Mouse (Mus musculus) fat pad, adult 2 months (tissue): ENCODE measurements around the gene Snap29.
A peak's percentile ranks its signal among the peaks of the same experiment; 100 is the strongest.

ENCODE experiments used
- DNase-seq: peaks from one replicate; pipeline ENCODE4 v3.0.0-alpha.2; 2011; ENCODE audit warnings: low read depth, low spot score; ENCODE audit errors: extremely low read depth

Gene Snap29

DNA sequence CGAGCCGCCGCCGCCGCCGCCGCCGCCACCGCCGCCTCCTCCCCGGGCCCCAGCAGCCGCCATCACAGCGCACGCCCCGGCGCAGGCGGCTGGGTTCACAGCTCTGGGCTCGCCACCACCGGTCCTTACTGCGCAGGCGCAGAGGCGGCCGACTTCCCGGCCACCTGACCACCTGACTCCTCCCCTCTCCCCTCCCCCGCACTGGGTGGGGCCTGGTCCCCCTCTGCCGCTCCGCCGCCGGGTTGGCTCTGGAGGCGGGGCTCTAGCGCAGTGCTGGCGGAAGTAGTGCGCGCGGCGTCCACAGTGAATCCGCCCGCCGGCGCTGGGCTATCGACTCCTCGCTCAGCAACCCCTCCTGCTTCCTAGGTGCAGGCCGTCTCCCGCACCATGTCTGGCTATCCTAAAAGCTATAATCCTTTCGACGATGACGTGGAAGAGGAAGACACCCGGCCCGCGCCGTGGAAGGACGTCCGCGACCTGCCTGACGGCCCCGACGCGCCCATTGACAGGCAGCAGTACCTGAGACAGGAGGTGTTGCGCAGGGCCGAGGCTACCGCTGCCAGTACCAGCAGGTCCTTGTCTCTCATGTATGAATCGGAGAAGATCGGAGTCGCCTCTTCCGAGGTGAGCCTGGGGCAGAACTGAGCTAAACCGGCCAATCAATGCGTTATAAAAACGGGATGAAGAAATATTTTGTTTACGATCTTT, at the start of gene Snap29, which contains the start of gene Pi4ka:
TSS of gene Snap29 (plus strand) at position 251 of the 708 bp plus-strand sequence.
TSS of gene Pi4ka (minus strand) at position 579 of the 708 bp plus-strand sequence.
- DNase-seq, result peak; percentile 42

DNA sequence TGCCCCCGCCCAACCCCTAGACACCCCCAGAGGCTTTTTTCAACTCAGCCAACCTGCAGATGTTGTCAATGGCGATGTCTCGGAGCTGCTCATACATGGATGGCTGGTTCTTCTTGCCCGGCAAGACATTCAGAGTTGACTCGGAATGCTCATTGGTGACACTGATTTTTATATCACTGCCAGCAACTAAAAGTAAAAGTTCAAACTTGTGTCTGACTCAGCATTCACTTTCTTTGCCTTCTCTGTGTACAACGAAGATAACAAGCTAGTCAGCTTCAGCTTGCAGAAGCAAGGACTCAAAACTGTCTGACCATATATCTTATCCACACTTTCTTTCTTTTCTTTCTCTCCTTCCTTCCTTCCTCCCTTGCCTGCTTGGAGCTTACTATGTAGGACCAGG, 49.8 kb upstream of the Snap29 start:
- DNase-seq, result no peak

DNA sequence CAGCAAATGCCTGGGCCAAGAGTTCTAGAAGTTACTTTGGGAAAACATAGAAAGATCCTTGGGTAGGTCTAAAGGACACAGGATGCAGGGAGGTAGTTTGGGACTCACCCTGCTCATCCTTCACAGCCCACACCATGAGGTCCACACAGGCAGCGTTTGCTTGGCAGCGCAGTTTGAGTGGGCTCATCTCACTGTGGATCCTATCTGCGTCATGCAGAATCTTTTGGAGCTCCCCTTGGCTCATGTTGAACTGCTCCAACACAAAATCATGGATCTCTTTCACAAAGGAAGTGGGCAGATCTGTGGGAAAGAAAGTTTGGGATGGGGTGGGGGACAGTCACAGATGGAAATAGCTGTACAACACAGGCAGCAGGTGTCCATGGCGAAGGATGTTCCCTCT, 47.0 kb upstream of the Snap29 start:
- no peak for DNase-seq

DNA sequence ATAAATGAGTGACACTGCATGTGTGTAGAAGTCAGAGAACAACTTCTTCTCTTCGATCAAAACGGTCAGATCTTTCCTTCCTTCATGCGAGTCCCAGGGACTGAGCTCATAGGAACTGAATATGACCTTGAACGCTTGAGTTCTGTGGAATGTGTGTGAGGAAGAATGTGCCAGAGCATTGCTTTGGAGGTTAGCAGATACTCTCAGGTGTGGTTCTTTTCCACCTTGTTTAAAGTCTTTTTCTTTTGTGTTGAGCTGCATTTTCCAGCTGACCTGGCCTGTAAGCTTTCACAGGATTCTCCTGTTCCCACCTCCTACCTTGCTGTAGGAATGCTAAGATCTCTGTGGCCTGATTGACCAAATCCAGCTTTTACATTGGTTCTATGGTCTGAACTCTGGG, 23.5 kb upstream of the Snap29 start:
- no peak for DNase-seq

DNA sequence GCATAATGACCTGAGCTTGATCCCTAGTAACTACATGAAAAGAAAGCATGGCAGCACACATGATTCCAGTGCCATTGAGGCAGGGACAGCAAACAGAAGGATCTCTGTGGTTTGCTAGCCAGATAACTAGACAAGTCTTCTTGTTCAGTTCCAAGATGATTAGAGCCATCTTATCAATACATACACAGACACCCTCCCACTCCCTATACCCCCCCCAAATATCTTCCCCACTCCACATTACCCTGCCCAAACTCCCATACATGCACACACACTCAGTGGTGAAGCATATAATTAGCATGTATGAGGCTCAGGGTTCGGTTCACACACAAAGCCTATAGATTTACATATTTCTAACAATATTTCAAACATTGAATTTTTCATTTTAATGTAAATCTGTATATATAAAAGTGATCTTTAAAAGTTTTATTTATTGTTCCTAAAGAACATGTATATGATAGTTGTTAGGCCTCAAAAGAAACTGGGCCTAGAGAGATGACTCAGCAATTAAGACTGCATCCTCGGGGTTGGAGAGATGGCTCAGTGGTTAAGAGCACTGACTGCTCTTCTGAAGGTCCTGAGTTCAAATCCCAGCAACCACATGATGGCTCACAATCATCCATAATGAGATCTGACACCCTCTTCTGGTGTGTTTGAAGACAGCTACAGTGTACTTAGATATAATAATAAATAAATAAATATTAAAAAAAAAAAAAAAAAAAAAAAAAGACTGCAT, 22.0 kb upstream of the Snap29 start:
- no peak for DNase-seq

GRCm38 (mm10) chr16:17392784-17393183, 13.0 kb upstream of the Snap29 start:
- DNase-seq, result no peak

- no peak for DNase-seq
Measured at GRCm38 (mm10) chr16:17402855-17403254, 2.9 kb upstream of the Snap29 start.

DNA sequence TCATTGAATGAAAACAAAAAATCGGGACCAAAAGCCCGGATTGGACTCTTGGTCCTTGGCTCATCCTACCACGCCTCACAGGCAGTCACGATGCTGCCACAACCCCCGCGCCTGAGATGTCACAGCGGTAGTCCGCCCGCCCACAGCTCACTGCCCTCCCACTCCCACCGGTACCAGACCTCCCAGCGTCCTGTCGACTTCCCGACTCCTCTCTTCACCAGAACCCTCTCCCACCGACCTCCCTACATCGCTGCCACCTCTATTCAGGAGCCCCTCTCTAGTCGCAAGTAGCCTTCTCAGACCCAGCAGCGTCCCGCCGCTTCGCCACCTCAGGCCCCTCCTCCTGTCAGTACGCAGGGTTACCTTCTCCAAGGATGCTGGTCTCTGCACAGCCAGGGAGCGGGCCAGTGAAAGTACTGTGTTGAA, 502 bp upstream of the Snap29 start:
- no peak for DNase-seq

GRCm38 (mm10) chr16:17406512-17407231, 886 bp downstream of the Snap29 start:
- DNase-seq, result no peak

DNA sequence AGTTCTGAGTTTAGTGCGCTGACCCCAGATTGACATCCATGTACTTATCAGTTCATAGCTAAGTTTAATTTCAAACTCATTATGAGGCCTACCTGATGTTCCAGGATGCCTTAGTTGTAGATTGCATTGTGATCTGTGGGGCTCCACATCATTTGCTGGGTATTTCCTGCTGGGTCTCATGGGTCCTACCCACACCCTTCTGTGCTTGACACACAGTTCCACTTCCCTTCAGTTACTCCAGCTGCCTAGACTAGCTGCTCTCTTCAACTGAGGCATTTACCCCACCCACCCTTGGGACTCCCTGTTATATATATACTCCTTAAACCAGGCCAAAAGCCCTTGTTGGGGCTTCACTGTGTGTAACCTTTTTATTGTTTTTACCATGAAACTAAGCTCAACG, 3.3 kb downstream of the Snap29 start:
- no peak for DNase-seq

GRCm38 (mm10) chr16:17410209-17410608, 4.4 kb downstream of the Snap29 start:
- DNase-seq, result no peak

DNA sequence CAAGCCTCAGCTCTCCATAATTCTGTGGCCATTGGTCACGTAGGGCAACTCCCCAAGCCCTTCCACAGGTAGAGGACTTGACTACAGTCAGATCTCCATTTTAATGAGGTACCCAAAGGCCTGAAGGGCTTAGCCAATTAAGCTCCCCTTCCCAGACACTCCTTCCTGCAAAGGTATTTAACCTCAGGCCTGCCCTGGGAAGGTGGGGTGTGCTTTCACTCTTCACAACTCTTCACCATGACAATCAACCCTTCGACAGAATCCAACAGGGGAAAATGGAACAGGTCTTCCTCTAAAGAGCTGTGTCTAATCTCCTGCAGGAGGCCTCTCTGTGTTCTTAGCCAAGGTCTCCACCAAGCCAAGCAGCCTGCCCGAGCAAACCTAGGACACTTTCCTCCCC, 17.2 kb downstream of the Snap29 start:
- DNase-seq, result no peak

GRCm38 (mm10) chr16:17432576-17432975, 26.8 kb downstream of the Snap29 start:
- DNase-seq, result no peak

DNA sequence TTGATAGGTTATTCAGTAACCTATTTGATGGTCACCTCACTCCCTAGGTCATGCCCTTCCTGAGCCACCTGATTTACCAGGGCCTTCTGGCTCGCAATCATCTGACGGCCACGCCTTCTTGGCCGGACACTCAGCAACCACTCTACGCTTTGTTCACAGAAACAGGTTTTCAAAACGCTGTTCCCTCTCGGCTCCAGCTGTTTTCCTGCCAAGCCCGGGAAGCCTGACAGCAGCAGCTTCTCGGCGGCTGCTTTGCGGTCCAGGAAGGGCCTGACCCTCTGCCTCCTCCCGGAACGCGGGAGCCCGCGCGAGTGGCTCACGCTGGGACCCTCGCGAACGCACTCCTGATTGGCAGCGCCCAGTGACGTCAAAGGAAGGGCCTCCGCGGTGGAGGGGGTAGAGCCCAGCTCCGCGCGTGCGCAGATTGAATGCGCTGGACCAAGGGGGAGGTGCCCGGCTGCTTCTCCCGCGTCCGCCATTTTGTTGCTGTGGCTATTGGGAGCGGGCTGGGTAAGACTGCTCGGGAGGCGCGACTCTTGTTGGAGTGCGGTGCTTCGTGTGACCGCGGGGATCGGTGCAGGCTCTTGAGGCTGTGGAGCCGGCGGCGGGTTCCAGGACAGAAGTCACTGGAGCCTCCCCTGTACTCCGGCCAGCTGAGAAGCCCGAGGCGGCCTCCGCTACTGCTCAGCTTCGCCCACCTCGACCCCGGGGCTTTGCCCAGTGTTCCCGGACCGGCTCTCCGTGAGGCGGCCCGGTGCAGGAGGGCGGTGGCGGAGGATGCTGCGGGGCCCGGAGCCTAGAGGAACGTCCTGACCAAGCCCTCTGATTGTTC, 46.0 kb downstream of the Snap29 start, which contains the start of gene Crkl:
TSS of gene Crkl (plus strand) at position 447 of the 832 bp plus-strand sequence.
- DNase-seq, result no peak

GRCm38 (mm10) chr16:17452373-17452715, 46.6 kb downstream of the Snap29 start:
- DNase-seq, result no peak

DNA sequence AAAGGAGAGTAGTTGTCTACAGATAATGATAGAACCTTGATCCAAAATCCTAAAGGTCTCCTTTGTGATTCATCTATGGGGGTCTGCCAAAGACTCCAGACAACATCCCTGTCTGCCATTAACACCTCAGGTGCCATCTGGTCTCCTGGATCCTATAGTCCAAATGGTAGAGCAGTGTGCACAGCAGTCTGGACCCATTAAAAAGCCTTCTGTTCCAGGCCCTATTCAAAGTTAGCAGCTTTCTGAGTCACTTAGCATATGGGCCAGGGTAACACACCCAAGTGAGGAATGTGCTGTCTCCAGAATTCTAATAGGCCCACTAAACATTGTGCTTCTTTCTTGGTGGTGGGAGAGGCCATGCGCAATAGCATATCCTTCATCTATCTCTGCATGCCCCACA, 51.1 kb downstream of the Snap29 start:
- DNase-seq, result no peak

GRCm38 (mm10) chr16:17460254-17460653, 54.5 kb downstream of the Snap29 start:
- peak; percentile 19 for DNase-seq

DNA sequence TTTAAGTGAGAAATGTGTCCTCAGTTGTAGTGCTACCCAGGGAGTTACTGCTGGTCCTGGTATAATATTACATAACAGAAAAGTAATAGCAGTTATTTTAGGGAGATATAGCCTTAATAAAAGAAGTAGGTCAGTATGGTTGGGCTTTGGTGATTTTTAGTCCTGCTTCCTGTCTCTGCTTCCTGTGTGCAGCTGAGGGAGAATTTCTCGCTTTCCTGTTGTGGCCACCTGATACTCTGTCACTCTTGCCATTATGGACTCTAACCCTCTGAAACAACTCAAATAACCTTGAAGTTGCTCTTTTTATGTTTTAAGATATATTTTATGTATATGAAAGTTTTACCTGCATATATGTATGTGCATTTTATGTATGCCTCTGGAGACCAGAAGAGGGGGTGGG, 55.8 kb downstream of the Snap29 start:
- no peak for DNase-seq

GRCm38 (mm10) chr16:17463184-17463583, 57.4 kb downstream of the Snap29 start:
- no peak for DNase-seq

- no peak for DNase-seq
Measured at GRCm38 (mm10) chr16:17466875-17467663, 61.3 kb downstream of the Snap29 start.
